Mouse (Mus musculus) retina, embryonic 14.5 days (tissue): Measurements from ENCODE around the gene Arhgef5.
A peak's percentile ranks its signal among the peaks of the same experiment; 100 is the strongest.
"Not testable (repeated sequence)": the region's sequence is repeated elsewhere in the genome, so short reads cannot be mapped to it uniquely, and the experiment has no call there.

ENCODE experiments used
- DNase-seq: peaks from one replicate; pipeline ENCODE4 v3.0.0-alpha.2; 2015; ENCODE audit warnings: low spot score

Arhgef5 gene

DNA sequence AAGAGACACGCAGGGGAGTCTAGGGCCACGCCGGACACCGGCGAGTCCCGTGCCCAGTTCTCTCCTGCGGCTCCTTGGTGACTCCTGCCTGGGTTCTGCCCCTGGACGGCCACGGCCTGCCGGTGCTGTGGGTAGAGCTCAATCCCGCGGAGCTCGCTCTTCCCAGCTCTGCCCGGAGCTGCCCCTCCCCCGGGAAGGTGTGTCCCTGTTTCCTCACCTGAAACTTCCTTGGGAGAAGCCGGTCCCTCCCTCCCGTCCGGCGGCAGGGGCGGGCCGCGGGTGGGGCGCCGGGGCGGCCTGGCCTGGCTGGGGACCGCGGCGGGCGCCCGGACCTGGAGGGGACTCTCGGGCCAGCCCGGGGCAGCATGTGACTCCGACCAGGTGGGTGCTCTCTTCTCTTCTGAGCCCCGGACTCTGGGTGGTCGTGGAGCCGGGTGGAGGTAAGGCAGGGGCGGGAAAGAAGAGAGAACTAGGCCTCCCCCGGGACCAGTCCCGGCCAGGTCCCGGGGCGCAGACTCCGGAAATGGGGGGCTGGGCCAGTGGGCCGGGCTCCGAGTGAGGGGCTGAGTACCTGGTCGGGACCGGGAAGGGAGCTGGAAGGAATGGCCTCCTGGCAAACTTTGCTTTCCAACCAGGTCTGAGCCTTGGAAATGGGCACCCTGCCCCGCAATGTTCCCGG lies at the start of gene Arhgef5:
Arhgef5 (plus strand) TSS at position 220 of the 679 bp plus-strand sequence.
- peak; percentile 45 for DNase-seq

- not testable (repeated sequence) for DNase-seq
Observed at GRCm38 (mm10) chr6:43231255-43231654, 34.1 kb upstream of the Arhgef5 start, which contains the start of gene Olfr47. Olfr47 (plus strand) TSS chr6:43231529.

DNA sequence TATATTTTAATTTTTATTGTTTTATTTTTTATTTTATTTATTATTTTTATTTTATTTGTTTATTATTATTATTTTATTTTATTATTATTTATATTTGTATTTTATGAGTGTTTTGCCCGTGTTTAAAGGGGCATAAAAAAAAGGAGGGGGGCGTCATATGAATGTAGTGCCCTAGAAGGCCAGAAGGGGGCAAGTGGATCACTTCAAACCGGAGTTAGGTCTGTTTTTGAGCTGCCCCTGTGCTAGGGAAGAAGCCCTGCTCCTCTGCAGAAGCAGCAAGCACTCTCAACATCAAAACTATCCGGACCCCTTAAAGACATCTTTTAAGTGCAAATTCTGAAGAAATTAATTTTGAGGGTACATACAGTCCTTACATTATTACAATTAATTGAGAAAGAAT lies 23.3 kb upstream of the Arhgef5 start:
- DNase-seq = peak; percentile 65

DNA sequence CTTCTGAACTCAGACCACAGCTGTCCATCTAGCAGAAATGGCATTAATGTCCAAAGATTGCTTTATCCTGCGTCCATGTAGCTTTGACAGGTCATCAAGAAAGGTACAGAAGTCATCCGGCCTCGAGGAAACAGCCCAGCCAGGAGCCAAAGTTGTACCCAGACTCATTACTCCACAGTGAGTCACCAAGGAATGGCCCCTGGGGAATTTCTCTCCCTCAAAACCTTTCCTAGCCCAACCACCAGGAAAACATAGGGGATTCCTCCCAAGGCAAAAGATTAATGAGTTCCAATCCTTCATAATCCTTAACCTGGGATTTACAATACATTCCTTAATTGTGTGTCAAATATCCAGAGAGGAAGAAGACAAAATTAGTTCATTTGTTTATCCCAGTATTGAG lies 18.0 kb upstream of the Arhgef5 start:
- DNase-seq = no peak

DNA sequence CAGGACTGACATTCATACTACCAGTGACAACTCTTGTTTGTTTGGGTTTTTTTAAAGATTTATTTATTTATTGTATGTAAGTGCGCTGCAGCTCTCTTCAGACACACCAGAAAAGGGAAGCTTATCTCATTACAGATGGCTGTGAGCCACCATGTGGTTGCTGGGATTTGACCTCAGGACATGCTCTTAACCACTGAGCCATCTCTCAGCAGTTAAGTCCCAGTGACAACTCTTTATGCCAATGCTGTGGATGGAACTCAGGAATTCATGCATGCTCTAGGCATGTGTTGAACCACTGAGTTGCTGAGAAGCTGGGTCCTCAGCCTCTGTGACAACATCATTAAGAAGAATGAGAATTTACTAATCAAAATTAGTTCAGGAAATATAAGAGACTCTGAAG lies 12.4 kb upstream of the Arhgef5 start:
- no peak for DNase-seq

DNA sequence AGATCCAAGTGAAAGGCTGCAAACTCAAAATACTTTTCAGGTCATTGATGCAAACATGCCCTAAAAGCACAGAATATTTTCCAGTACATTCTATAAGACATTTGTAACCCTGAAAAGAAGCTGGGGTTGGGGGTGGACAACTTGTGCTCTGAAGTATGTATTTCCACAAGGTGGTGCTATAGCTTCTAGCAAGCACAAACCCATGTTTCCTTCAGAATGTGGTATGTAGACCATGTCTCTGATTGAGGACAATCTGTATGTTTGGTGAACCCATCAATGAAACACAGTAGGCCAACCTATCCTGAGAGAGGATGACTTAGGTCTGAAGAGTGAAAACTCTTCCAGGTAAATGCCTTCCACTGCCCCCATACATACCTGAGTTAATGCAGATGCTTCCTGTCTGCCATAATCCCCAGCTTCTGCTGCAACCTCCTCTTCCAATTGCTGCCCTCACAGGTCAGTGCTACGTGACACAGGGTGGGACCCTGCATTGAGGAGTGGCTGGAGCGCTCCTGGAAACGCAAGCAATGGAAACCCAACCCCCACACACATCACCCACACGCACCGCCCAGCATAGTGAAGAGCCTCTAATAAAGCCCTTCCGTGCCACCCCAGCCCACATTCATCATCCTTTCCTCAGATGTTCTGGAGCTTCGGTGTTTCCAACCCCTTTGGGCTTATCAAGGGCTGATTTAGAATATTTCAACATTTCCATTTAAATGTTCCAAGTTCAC lies 11.0 kb upstream of the Arhgef5 start:
- DNase-seq = peak; percentile 62

GRCm38 (mm10) chr6:43260756-43261155 lies 4.6 kb upstream of the Arhgef5 start:
- no peak for DNase-seq

DNA sequence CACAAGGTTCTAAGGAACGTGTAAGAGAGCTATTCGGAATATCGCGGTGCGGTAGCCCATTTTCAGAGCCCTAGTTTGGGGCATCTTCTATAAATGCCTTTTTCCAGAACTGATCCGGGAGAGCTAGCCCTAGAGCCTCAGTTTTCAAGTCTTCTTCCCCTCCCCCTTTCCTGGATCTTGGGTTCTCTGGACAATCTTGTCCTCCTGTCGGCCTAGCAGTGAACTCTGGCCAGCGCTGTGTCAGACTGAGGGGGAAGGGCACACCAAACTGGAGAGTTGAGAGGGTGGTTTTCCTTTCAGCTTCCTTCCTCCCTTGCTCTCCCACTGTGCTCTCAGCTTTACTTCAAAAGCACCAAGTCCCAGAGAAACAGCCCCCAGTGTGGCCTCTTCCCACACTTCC lies 974 bp downstream of the Arhgef5 start:
- DNase-seq = peak; percentile 34

DNA sequence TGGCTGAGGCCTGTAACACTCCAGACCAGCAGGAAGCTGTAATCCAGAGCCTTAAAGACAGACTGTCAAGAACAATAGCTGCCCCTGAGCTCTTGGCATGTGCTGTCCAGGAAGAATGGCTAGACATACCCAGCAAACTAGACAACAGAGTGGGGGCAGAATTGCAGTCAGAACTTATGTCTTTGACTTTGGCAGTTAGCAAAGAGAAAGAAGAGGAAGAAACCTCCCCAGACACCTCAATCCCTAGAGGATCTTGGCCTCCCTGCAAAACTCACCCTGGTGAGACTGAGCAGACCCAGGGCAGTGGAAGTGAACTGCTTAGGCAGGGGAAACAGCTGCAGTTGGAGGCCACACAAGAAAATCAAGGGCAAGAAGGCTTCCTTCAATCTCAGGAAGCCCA lies 7.2 kb downstream of the Arhgef5 start:
- no peak for DNase-seq

DNA sequence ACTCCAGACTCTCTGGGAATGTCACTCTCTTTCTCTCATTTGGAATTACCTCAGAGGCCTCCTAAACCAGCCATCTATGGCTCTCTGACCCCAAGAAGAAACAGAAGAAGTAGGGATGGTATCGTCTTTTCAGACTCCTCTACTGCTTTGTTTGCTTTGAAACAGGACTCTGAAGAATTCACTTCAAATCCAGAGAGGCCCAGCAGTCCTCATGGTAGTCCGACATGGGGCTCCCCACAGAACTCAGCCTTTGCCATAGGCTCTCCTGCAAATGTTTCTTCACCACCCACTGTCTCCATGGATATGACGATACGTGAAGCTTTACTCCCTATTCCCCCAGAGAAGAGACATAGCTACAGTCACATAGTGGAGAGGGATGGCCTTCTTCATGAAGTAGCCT lies 8.7 kb downstream of the Arhgef5 start:
- DNase-seq = no peak

- DNase-seq = peak; percentile 36
Observed at GRCm38 (mm10) chr6:43278247-43278646, 12.9 kb downstream of the Arhgef5 start.

GRCm38 (mm10) chr6:43280481-43280880 lies 15.1 kb downstream of the Arhgef5 start:
- DNase-seq = no peak

- no peak for DNase-seq
Observed at GRCm38 (mm10) chr6:43292041-43292440, 26.7 kb downstream of the Arhgef5 start.

GRCm38 (mm10) chr6:43292471-43293076 lies 27.2 kb downstream of the Arhgef5 start:
- DNase-seq = no peak

GRCm38 (mm10) chr6:43293175-43293574 lies 27.8 kb downstream of the Arhgef5 start:
- DNase-seq = no peak

DNA sequence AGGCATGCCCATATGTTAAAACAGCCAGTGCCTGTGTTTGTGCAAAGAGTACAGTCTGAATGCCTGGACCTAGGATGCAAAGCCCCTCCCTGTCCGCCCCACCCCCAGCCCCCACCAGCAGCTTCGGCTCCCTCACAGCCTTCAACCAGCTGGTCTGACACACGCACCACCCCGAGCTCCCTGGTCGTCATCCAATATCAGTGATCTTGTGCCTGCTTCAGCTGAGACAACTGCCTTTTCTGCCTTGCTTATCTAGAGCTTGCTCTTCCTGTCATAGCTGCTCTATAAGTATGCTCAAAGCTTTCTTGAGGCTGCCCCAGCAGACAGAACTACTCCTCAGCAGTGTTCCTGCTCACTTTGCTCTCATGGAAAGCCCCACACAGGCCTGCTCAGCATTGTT lies 30.5 kb downstream of the Arhgef5 start:
- no peak for DNase-seq

DNA sequence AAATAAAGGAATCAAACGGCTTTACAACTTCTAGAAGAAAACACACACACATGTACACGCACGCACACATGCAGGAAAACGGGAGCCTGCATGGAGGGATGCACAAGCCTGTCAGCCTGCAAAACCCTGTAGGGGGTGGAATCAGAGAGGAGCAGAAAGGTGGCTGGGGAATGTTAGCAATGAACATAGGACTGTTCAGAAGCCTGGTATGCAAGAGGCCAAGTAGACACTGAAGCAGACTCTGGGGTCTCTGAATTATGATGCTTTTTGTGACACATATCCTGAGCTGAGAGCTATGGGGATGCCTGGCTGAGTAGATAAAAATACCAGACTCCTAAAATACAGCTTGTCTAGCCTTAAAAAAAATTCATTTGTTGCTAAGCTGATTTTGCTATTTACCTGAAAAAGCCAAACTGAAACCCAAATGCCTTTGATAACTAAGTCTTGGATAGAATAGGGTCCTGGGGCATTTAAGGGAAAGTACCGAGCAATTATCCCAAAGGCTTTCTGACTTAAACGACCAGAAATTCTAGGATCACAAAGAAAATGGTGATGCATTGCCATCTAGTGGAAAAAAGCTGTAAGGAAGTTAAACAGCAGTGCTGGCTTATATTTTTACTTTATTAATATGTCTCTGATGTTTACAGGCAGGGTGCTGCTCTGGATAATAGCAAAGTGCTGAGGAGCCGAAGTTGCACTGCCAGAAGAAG lies 31.6 kb downstream of the Arhgef5 start:
- peak; percentile 81 for DNase-seq

- DNase-seq = peak; percentile 9
Observed at GRCm38 (mm10) chr6:43297508-43297850, 32.1 kb downstream of the Arhgef5 start.

- no peak for DNase-seq
Observed at GRCm38 (mm10) chr6:43309454-43309853, 44.1 kb downstream of the Arhgef5 start, which contains the start of gene Nobox. Nobox (minus strand) TSS chr6:43309554.

- no peak for DNase-seq
Observed at GRCm38 (mm10) chr6:43310071-43310470, 44.7 kb downstream of the Arhgef5 start.

DNA sequence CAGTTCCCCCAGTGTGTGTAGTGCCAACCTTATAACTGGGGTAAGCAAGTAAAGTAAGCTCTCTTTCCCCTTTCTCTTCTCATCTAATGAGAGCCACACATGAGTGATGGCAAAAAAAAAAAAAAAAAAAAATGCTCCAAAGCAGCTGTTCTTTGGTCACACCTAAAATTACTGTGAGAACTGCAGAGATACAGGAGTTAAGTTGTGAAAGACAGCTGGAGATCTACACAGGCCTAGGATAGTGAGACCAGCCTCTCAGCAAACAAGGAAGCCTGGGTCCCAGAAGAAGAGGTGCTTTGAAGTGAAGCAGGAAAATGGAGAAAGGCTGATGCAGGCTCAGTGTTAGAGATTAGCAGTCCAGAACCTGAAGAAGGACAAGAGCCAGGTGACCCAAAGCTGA lies 47.2 kb downstream of the Arhgef5 start:
- no peak for DNase-seq

DNA sequence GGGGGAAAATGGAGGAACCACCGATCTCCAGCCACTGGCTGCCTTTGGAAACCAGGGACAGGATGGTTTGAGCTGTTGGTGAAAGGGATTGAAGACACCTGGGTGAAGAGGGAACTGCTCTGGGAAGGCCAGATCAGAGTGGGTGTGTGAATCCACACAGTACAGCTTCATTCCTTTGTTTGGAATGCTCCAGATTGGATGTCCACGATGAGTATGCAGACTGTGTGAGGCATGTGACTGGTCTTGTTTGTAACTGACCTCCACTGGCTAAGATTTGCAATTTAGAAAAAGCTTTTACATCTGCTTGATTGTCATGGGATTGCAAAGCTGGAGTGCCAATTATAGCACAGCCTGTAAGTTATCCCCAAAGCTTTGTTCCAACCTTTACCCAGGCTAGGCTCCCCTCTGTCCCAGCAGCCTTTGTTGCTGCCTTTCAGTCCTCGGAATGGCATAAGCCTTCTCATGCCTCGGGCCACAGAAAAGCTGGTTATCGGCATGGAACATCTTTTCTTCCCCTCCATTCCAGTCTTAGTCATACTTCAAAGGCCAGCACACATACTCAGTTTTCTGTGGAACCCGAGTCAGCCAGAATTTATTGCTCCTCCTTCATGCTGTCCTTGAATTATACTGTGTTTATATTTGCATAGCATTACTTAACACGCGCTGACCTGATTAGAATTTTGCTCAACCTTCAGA lies 47.7 kb downstream of the Arhgef5 start:
- no peak for DNase-seq
